In genomic region chr17:35821439-35822430, GRCm38 (mm10) we compare ENCODE assay signal across 8 mouse cellular contexts. TPM values are rescaled to one million over a fixed set of nuclear protein-coding genes. Genes with fewer than 3 reads are reported as not detected.
DNase-seq lines count a peak whose midpoint lies in the region; ATAC-seq and TF ChIP-seq lines count a peak whose summit lies in the region.

TSS of gene Ier3 (plus strand) at chr17:35821684.

- intact Hi-C loops in heart, postnatal 10 days (cut with DNase I), result no loop called here

- peak; percentile 31 for ATAC-seq in forebrain, embryonic 13.5 days

- TF ChIP-seq CTCF in brain, embryonic 14.5 days (IDR thresholded peaks at IDR 0.05; ENCODE audit: borderline replicate concordance, extremely low read depth, insufficient read depth, insufficient read length), result no peak

- H3K36me3 ChIP-seq in forebrain, embryonic 13.5 days (ENCODE audit: poor library complexity, severe bottlenecking), result peaks cover 17% of the 10 kb centered on the region

- peaks cover 35% of the 10 kb centered on the region for H3K4me1 ChIP-seq in forebrain, embryonic 13.5 days

- H3K4me2 ChIP-seq in forebrain, embryonic 13.5 days, result peak within 1 kb of the TSS; percentile 96

- H3K4me3 ChIP-seq in forebrain, embryonic 13.5 days, result peak within 1 kb of the TSS; percentile 64

- peaks cover 11% of the 10 kb centered on the region; the same call in 1 of the 2 replicates for H3K27me3 ChIP-seq in forebrain, embryonic 13.5 days

- WGBS in forebrain, embryonic 13.5 days, result under 1% methylated on average over 62 of the region's 62 CpGs

- H3K27ac ChIP-seq in forebrain, embryonic 13.5 days, result no peak within 1 kb of the TSS

- peak; percentile 41; the same call in 1 of the 2 replicates for TF ChIP-seq POLR2A in brain, embryonic 14.5 days (IDR thresholded peaks at IDR 0.05; ENCODE audit: borderline replicate concordance, extremely low read depth, insufficient read depth, insufficient read length, poor library complexity, severe bottlenecking)

- no peaks in the 10 kb centered on the region for H3K9me3 ChIP-seq in forebrain, embryonic 13.5 days (replicated peaks)

- H3K9ac ChIP-seq in forebrain, embryonic 13.5 days, result peak within 1 kb of the TSS; percentile 75

- peak; percentile 86 for DNase-seq in ES-CJ7 (ENCODE audit: low read depth, low spot score)
- DNase-seq in brain, embryonic 14.5 days (ENCODE audit: low read depth), result peak; percentile 86
- DNase-seq in heart, postnatal 10 days, result peak; percentile 89
- DNase-seq in kidney, postnatal 4 days, result peak; percentile 90 to 93
- DNase-seq in lung, postnatal 14 days, result peak; percentile 91
- peak; percentile 83 for DNase-seq in ovary, postnatal 14 days (ENCODE audit: low spot score)
- peak; percentile 79 for DNase-seq in urinary bladder, adult 2 months (ENCODE audit: low spot score)

RNA-seq across cellular contexts. Expression of gene Ier3, which starts in this region (rescaled TPM):
- 4.8 and 5.1 TPM in 2 replicates for polyA plus RNA-seq in brain, embryonic 14.5 days (2012; rRNA removed)
- 4.5 and 5.2 TPM in 2 replicates for polyA plus RNA-seq in forebrain, embryonic 13.5 days (2015; fragmentation: Nextera tagmentation; extraction: Ambion mirVana)
- total RNA-seq in heart, postnatal 10 days (2021), result 10 to 100 TPM; 18.7 to 25.9 TPM
- polyA plus RNA-seq in urinary bladder, adult 2 months (2012; rRNA removed), result 55.3 and 73.7 TPM in 2 replicates
